Mouse (Mus musculus): Measurements from ENCODE around the gene Col27a1.

Gene Col27a1

GRCm38 (mm10) chr4:63316076-63316746 lies 102.4 kb downstream of the Col27a1 start:
- DNase-seq = peak; percentile 97

- peak; percentile 88 for DNase-seq
Measured at GRCm38 (mm10) chr4:63319566-63319965, 105.8 kb downstream of the Col27a1 start.

- DNase-seq = no peak
Measured at GRCm38 (mm10) chr4:63323275-63323815, 109.5 kb downstream of the Col27a1 start.

GRCm38 (mm10) chr4:63333403-63333802 lies 119.6 kb downstream of the Col27a1 start:
- no peak for DNase-seq

GRCm38 (mm10) chr4:63338414-63339076 lies 124.7 kb downstream of the Col27a1 start:
- DNase-seq = peak; percentile 80

- DNase-seq = peak; percentile 23
Measured at GRCm38 (mm10) chr4:63342491-63342890, 128.7 kb downstream of the Col27a1 start.

- DNase-seq = no peak
Measured at GRCm38 (mm10) chr4:63343608-63344007, 129.8 kb downstream of the Col27a1 start.

GRCm38 (mm10) chr4:63344295-63344694 lies 130.5 kb downstream of the Col27a1 start, which contains the start of gene Orm1:
Orm1 (plus strand) TSS chr4:63344560.
- DNase-seq = peak; percentile 72

GRCm38 (mm10) chr4:63345261-63345660 lies 131.5 kb downstream of the Col27a1 start:
- DNase-seq = peak; percentile 84

GRCm38 (mm10) chr4:63346659-63347058 lies 132.9 kb downstream of the Col27a1 start:
- DNase-seq = peak; percentile 77

GRCm38 (mm10) chr4:63348524-63348923 lies 134.7 kb downstream of the Col27a1 start:
- DNase-seq = peak; percentile 83

- DNase-seq = peak; percentile 98
Measured at GRCm38 (mm10) chr4:63355877-63356665, 142.3 kb downstream of the Col27a1 start, which contains the start of gene Orm3. Orm3 (plus strand) TSS chr4:63356162.

GRCm38 (mm10) chr4:63356981-63357570 lies 143.3 kb downstream of the Col27a1 start:
- DNase-seq = peak; percentile 93

GRCm38 (mm10) chr4:63359861-63360260 lies 146.1 kb downstream of the Col27a1 start:
- no peak for DNase-seq

GRCm38 (mm10) chr4:63362150-63362549 lies 148.3 kb downstream of the Col27a1 start, which contains the start of gene Orm2:
Orm2 (plus strand) TSS chr4:63362449.
- peak; percentile 94 for DNase-seq

GRCm38 (mm10) chr4:63368577-63368976 lies 154.8 kb downstream of the Col27a1 start:
- peak; percentile 97 for DNase-seq

GRCm38 (mm10) chr4:63370897-63371296 lies 157.1 kb downstream of the Col27a1 start:
- no peak for DNase-seq

GRCm38 (mm10) chr4:63371890-63372289 lies 158.1 kb downstream of the Col27a1 start:
- no peak for DNase-seq

- DNase-seq = peak; percentile 87
Measured at GRCm38 (mm10) chr4:63373404-63373803, 159.6 kb downstream of the Col27a1 start.

- DNase-seq = no peak
Measured at GRCm38 (mm10) chr4:63374331-63374730, 160.5 kb downstream of the Col27a1 start.

- peak; percentile 91 for DNase-seq
Measured at GRCm38 (mm10) chr4:63375367-63375766, 161.6 kb downstream of the Col27a1 start.

- DNase-seq = no peak
Measured at GRCm38 (mm10) chr4:63377483-63377882, 163.7 kb downstream of the Col27a1 start.
